Mouse (Mus musculus): Measurements from ENCODE around the gene Ism1. TPM values are rescaled to one million over a fixed set of nuclear protein-coding genes. Genes with fewer than 3 reads are reported as not detected.

Ism1 gene
- polyA plus RNA-seq (2017; shearing (Covaris generic)) = 0.09 TPM

GRCm38 (mm10) chr2:139677809-139678274, at the start of gene Ism1:
Ism1 (plus strand) TSS chr2:139678178.

Other genes with a start within 250 kb of the Ism1 start
- gene Sptlc3, start 184.3 kb upstream of the Ism1 start, polyA plus RNA-seq (2017; shearing (Covaris generic)) = not detected

All from CD4-positive, CD25-positive, alpha-beta regulatory T cell, adult 9 weeks (primary cell).